Mouse (Mus musculus) ES-E14 (cell line): ENCODE results near the gene Rab4a. TPM values are rescaled to one million over a fixed set of nuclear protein-coding genes. Genes with fewer than 3 reads are reported as not detected.

Source experiments
- DNase-seq: peaks from one replicate; pipeline ENCODE4 v3.0.0-alpha.2; 2013; ENCODE audit warnings: low read depth, low spot score
- H3K27ac ChIP-seq: 2 replicates; pipeline ENCODE4 v1.5.1; 2012; ENCODE audit warnings: low read depth, mild to moderate bottlenecking, low read length, moderate library complexity, mixed read lengths; ENCODE audit not compliant: poor library complexity, insufficient read depth, severe bottlenecking
- H3K36me3 ChIP-seq: 2 replicates; pipeline ENCODE4 v1.6.1; 2012; ENCODE audit warnings: mild to moderate bottlenecking, low read length, moderate library complexity, mixed read lengths; ENCODE audit not compliant: control insufficient read depth, poor library complexity, insufficient read depth, severe bottlenecking
- H3K4me1 ChIP-seq, 2 experiments: fragments of 150-350 bp in 1 of 2; sonication (generic) in 1 of 2; 2 replicates each; pipeline ENCODE4 v1.6.1; 2012; ENCODE audit warnings: low read length in 2 of 2, mild to moderate bottlenecking in 1 of 2, mixed read lengths in 1 of 2; ENCODE audit not compliant: control insufficient read depth in 2 of 2, insufficient read depth in 2 of 2, poor library complexity in 1 of 2
- H3K4me3 ChIP-seq, 2 experiments: fragments of 150-350 bp in 1 of 2; sonication (generic) in 1 of 2; 2 replicates each; pipeline ENCODE4 v1.5.1; 2012; ENCODE audit warnings: low read length in 2 of 2, low read depth in 1 of 2, mild to moderate bottlenecking in 1 of 2, mixed read lengths in 1 of 2; ENCODE audit not compliant: insufficient read depth in 1 of 2, poor library complexity in 1 of 2, severe bottlenecking in 1 of 2
- H3K9ac ChIP-seq: 2 replicates; pipeline ENCODE4 v1.6.1; 2012; ENCODE audit warnings: low read depth, mild to moderate bottlenecking, low read length, mixed read lengths; ENCODE audit not compliant: poor library complexity, insufficient read depth, severe bottlenecking
- H3K9me3 ChIP-seq: fragments of 150-350 bp; sonication (generic); 2 replicates; pipeline ENCODE4 v1.6.1; 2012; ENCODE audit warnings: low read depth, mild to moderate bottlenecking, low read length; ENCODE audit not compliant: control insufficient read depth, insufficient read depth
- CHD2 ChIP-seq: IDR thresholded peaks from 2 replicates; pipeline ENCODE4 v1.6.1; 2014; ENCODE audit warnings: mild to moderate bottlenecking, low read depth, low read length, inconsistent platforms
- HCFC1 ChIP-seq: IDR thresholded peaks from 2 replicates; pipeline ENCODE4 v1.6.1; 2012; ENCODE audit warnings: low read length, inconsistent platforms, borderline replicate concordance; ENCODE audit not compliant: insufficient read depth
- MAFK ChIP-seq: IDR thresholded peaks from 2 replicates; pipeline ENCODE4 v1.6.1; 2014; ENCODE audit warnings: mild to moderate bottlenecking, low read depth, low read length, inconsistent platforms; ENCODE audit not compliant: insufficient read depth
- ZC3H11A ChIP-seq: IDR thresholded peaks from 2 replicates; pipeline ENCODE4 v1.6.1; 2012; ENCODE audit warnings: low read depth, mild to moderate bottlenecking, inconsistent platforms, low read length, borderline replicate concordance
- ZNF384 ChIP-seq: IDR thresholded peaks from 2 replicates; pipeline ENCODE4 v1.6.1; 2012; ENCODE audit warnings: low read depth, low read length, inconsistent platforms
- in situ Hi-C, 2 experiments: fragments of 600-800 bp; cut with MboI; formaldehyde crosslinking; loops; one replicate each; pipeline ENCODE4 v1.15.1; 2025; ENCODE audit warnings: low sequenced_read_pairs in 2 of 2, inconsistent platforms in 1 of 2; ENCODE audit not compliant: unreplicated experiment in 2 of 2
- total RNA-seq: library from RNA; depleted of rRNA; stranded (reverse); fragments of 300-350 nt; gene quantifications from 2 replicates; pipeline ENCODE4 v1.2.3, GENCODE M21; 2012; rRNA removed

Rab4a gene
- total RNA-seq, 1 experiment, result 29.6 TPM

- Histone ChIP-seq H3K9ac (no peak overlapping the region), H3K4me3 (no peak overlapping the region), H3K4me1 (peaks cover 2 to 3% of the 10 kb centered on the region in 2 experiments; a peak in 2 of 4 replicates), H3K27ac (no peak overlapping the region), H3K36me3 (no peaks in the 10 kb centered on the region), H3K9me3 (no peaks in the 10 kb centered on the region)
- DNase-seq, result no peak
- in situ Hi-C loops, result no loop called here
- no peak for TF ChIP-seq ZNF384
- TF ChIP-seq ZC3H11A, result no peak
- no peak for TF ChIP-seq CHD2
- no peak for TF ChIP-seq HCFC1
- TF ChIP-seq MAFK, result no peak
Measured at GRCm38 (mm10) chr8:123880271-123880670, 74.5 kb downstream of the Rab4a start.

GRCm38 (mm10) chr8:123880821-123881350 is 75.1 kb downstream of the Rab4a start:
- no peak for DNase-seq
- no peaks in the 10 kb centered on the region for H3K9me3 ChIP-seq
- no peaks in the 10 kb centered on the region for H3K36me3 ChIP-seq
- H3K9ac ChIP-seq, result no peak overlapping the region
- TF ChIP-seq CHD2, result no peak
- no peak for TF ChIP-seq ZNF384
- no peak for TF ChIP-seq MAFK
- TF ChIP-seq ZC3H11A, result no peak
- TF ChIP-seq HCFC1, result no peak
- peaks cover 2 to 3% of the 10 kb centered on the region in 2 experiments; a peak in 2 of 4 replicates for H3K4me1 ChIP-seq
- no peak overlapping the region for H3K4me3 ChIP-seq
- in situ Hi-C loops, result no loop called here
- H3K27ac ChIP-seq, result no peak overlapping the region

GRCm38 (mm10) chr8:123882412-123882811 is 76.6 kb downstream of the Rab4a start:
- H3K4me3 ChIP-seq, result no peak overlapping the region
- in situ Hi-C loops, result no loop called here
- no peak for DNase-seq
- H3K36me3 ChIP-seq, result no peaks in the 10 kb centered on the region
- H3K4me1 ChIP-seq, result peaks cover 2 to 3% of the 10 kb centered on the region in 2 experiments; a peak in 2 of 4 replicates
- no peak overlapping the region for H3K9ac ChIP-seq
- no peaks in the 10 kb centered on the region for H3K9me3 ChIP-seq
- TF ChIP-seq MAFK (no peak), ZNF384 (no peak), CHD2 (no peak), ZC3H11A (no peak), HCFC1 (no peak)
- H3K27ac ChIP-seq, result no peak overlapping the region

- H3K9me3 ChIP-seq, result no peaks in the 10 kb centered on the region
- in situ Hi-C loops, result no loop called here
- TF ChIP-seq ZNF384, result no peak
- no peak for TF ChIP-seq CHD2
- no peak for TF ChIP-seq MAFK
- no peak for TF ChIP-seq HCFC1
- no peak for TF ChIP-seq ZC3H11A
- no peak for DNase-seq
- H3K4me3 ChIP-seq, result no peak overlapping the region
- H3K9ac ChIP-seq, result no peak overlapping the region
- no peak overlapping the region for H3K27ac ChIP-seq
- H3K4me1 ChIP-seq, result peaks cover 2 to 3% of the 10 kb centered on the region in 2 experiments; a peak in 2 of 4 replicates
- no peaks in the 10 kb centered on the region for H3K36me3 ChIP-seq
Measured at GRCm38 (mm10) chr8:123883094-123883493, 77.3 kb downstream of the Rab4a start.

Other genes with a start within 250 kb of the Rab4a start
- 8.8 and 12.7 TPM in 2 replicates for gene Rhou, start 152.1 kb upstream of the Rab4a start, total RNA-seq
- gene Ccsap, start 54.2 kb downstream of the Rab4a start, total RNA-seq, result 4.5 and 5.1 TPM in 2 replicates
- gene Acta1, start 88.8 kb downstream of the Rab4a start, total RNA-seq, result 33.9 and 54.5 TPM in 2 replicates
- 71.0 and 74.2 TPM in 2 replicates for gene Nup133, start 143.3 kb downstream of the Rab4a start, total RNA-seq
- 24.6 and 32.1 TPM in 2 replicates for gene Abcb10, start 177.1 kb downstream of the Rab4a start, total RNA-seq
- 95.4 and 104 TPM in 2 replicates for gene Taf5l, start 215.4 kb downstream of the Rab4a start, total RNA-seq
- gene Urb2, start 215.5 kb downstream of the Rab4a start, total RNA-seq, result 80.0 and 81.8 TPM in 2 replicates